Mouse (Mus musculus) olfactory bulb, adult 2 months (tissue): ENCODE measurements around the gene Kifc5b. TPM values are rescaled to one million over a fixed set of nuclear protein-coding genes. Genes with fewer than 3 reads are reported as not detected.
A peak's percentile ranks its signal among the peaks of the same experiment; 100 is the strongest.
"Not testable (repeated sequence)": the region's sequence is repeated elsewhere in the genome, so short reads cannot be mapped to it uniquely, and the experiment has no call there.

Experiments used
- H3K27ac ChIP-seq: fragments of 200-500 bp; 2 replicates; pipeline ENCODE4 v1.5.1; 2012; ENCODE audit warnings: low read depth, low read length; ENCODE audit not compliant: insufficient read depth
- H3K4me1 ChIP-seq: fragments of 200-500 bp; 2 replicates; pipeline ENCODE4 v1.6.1; 2012; ENCODE audit warnings: low read length; ENCODE audit not compliant: control insufficient read depth, insufficient read depth
- H3K4me3 ChIP-seq: fragments of 200-500 bp; 2 replicates; pipeline ENCODE4 v1.5.1; 2012; ENCODE audit warnings: mild to moderate bottlenecking, low read depth, low read length, moderate library complexity; ENCODE audit not compliant: insufficient read depth
- CTCF ChIP-seq: fragments of 200-500 bp; IDR thresholded peaks from 2 replicates; pipeline ENCODE4 v1.5.1; 2012; ENCODE audit warnings: low read depth, mild to moderate bottlenecking, low read length, moderate library complexity; ENCODE audit not compliant: insufficient read depth
- POLR2A ChIP-seq: fragments of 200-500 bp; IDR thresholded peaks from 2 replicates; pipeline ENCODE4 v1.6.1; 2012; ENCODE audit warnings: mild to moderate bottlenecking, low read depth, low read length, moderate library complexity; ENCODE audit not compliant: insufficient read depth
- WGBS: fragments of 180-500 bp; shearing (Covaris S2); methylation state at CpG from one replicate; pipeline ENCODE4 v1.1.7; 2018; 5-methylcytosine and 5-hydroxymethylcytosine counted together
- polyA plus RNA-seq: library from polyadenylated mRNA; stranded (reverse); fragments of >200 nt; gene quantifications from 2 replicates; pipeline ENCODE4 v1.2.4, GENCODE M21; 2012; ENCODE audit warnings: low replicate concordance; ENCODE audit not compliant: missing spikeins, insufficient read depth, insufficient read length

Gene Kifc5b
- polyA plus RNA-seq, 1 experiment = not detected

- Histone ChIP-seq H3K4me1 (peaks cover 9% of the 10 kb centered on the region), H3K4me3 (peak overlapping the region; percentile 33), H3K27ac (no peak overlapping the region)
- 19% methylated on average over 25 of the region's 25 CpGs for WGBS
- TF ChIP-seq POLR2A = no peak
- no peak for TF ChIP-seq CTCF
Observed at GRCm38 (mm10) chr17:26884995-26885926, 31.6 kb upstream of the Kifc5b start.

DNA sequence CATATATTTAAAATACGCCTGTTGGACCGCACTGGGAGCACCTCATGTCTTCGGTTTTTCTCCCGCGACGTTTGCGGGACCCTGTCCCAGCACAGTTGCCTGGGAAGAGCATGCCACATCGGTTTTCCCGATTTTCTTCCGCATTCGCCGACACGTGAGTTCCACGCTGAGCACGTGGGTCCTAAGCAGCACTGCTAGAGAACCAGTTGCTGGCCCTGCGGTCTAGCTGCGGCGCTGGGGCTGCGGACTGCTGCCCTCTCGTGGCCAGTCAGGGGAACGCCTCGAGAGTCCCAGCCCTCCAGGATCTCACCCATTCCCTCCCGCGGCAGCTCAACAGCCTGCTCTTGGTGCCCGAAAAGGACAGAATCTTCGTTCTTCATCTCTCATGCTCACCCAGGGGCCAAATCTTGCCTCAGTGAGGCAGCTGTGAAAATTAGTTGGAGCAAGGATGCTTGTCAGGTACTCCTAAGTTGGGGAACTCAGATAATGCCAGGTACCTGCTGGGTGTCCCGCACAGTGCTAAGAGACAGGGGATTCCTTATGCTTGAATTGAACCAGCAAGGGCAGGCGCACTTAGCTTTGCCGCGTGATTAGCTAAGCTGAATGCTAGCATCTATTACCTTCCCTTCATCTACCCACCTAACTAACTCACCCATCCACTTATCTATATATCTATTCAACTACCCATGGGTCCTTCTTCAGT, 30.7 kb upstream of the Kifc5b start:
- 8% methylated on average over 30 of the region's 30 CpGs for WGBS
- Histone ChIP-seq H3K27ac (no peak overlapping the region), H3K4me1 (peaks cover 9% of the 10 kb centered on the region), H3K4me3 (peak overlapping the region; percentile 47)
- TF ChIP-seq POLR2A (no peak), CTCF (peak; percentile 91)

GRCm38 (mm10) chr17:26887926-26888325, 29.0 kb upstream of the Kifc5b start:
- Histone ChIP-seq H3K4me3 (no peak overlapping the region), H3K4me1 (peaks cover 19% of the 10 kb centered on the region), H3K27ac (no peak overlapping the region)
- 43% methylated on average over 3 of the region's 3 CpGs for WGBS
- no peak for TF ChIP-seq POLR2A
- no peak for TF ChIP-seq CTCF

GRCm38 (mm10) chr17:26892635-26893375, 24.1 kb upstream of the Kifc5b start:
- peak overlapping the region; percentile 0; the same call in 1 of the 2 replicates for H3K4me3 ChIP-seq

DNA sequence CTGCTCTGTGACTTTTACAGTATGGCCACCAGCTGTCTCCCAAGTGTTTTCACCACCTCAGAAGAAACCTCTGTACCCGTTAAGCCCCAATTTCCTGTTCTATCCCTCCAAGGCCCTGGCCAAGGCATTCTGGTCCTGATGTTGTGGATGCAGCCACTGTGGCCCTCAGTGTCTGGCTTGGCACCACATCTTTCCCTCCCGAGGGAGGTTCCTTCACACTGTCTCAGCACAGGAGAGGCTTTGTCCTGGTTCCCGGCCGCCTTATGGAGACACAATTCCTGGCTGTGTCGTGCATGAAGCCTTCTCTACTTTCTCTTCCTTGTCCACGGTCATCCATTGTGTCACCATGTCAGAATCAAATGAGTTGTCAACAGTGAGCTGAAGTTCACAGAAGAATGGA, 23.4 kb upstream of the Kifc5b start:
- H3K27ac ChIP-seq = no peak overlapping the region
- H3K4me1 ChIP-seq = peaks cover 29% of the 10 kb centered on the region
- TF ChIP-seq CTCF (no peak), POLR2A (no peak)
- 46% methylated on average over 6 of the region's 6 CpGs for WGBS
- no peak overlapping the region for H3K4me3 ChIP-seq

More at GRCm38 (mm10) chr17:26892635-26893375, 24.1 kb upstream of the Kifc5b start:
- WGBS = 8% methylated on average over 16 of the region's 16 CpGs
- peaks cover 29% of the 10 kb centered on the region for H3K4me1 ChIP-seq
- TF ChIP-seq CTCF (no peak), POLR2A (no peak)
- peak overlapping the region; percentile 18; the same call in 1 of the 2 replicates for H3K27ac ChIP-seq

DNA sequence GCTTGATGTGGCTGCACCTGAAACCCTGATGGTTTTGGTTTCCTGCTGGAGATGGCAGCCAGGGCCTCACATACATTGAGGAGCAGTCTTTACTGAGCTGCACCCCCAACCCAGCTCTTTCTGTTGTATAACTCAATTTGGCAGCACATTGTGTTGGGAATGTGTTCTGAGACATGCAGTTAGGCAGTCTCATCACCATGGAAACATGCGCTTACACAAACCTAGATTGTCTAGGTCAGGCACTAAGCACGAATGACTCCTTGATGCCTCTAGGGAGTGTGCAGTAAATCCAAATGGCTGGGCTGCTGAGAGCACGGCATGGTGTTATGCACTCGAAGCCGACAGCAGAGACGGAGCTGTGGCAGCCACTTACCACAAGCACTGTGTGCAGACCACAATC, 22.5 kb upstream of the Kifc5b start:
- WGBS = 53% methylated on average over 6 of the region's 6 CpGs
- H3K4me3 ChIP-seq = no peak overlapping the region
- peaks cover 29% of the 10 kb centered on the region for H3K4me1 ChIP-seq
- no peak overlapping the region for H3K27ac ChIP-seq
- no peak for TF ChIP-seq CTCF

DNA sequence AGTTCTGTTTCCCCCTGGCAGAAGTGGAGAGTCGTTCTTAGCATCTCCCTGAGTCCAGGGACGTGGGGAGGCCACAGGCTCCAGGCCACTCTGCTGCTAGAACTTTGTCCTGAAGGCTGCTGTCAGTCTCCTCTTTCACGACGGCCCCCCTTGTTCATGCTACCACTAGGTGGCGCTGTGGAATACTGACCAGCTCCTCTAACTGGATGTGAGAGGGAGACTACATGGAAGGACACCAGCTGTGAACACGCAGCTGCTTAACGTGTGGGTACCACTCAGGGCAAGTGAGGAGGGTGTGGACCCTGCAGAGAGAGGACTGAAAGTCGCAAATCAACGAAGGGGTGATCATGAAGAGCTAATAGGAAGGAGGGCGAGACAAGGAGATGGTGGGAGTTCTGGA, 21.3 kb upstream of the Kifc5b start:
- no peak for TF ChIP-seq POLR2A
- peak; percentile 77; the same call in 1 of the 2 replicates for TF ChIP-seq CTCF
- peaks cover 29% of the 10 kb centered on the region for H3K4me1 ChIP-seq
- WGBS = 20% methylated on average over 10 of the region's 10 CpGs
- H3K27ac ChIP-seq = no peak overlapping the region
- no peak overlapping the region for H3K4me3 ChIP-seq

- no peak overlapping the region for H3K27ac ChIP-seq
- WGBS = 79% methylated on average over 6 of the region's 6 CpGs
- no peak for TF ChIP-seq POLR2A
- no peak for TF ChIP-seq CTCF
- no peak overlapping the region for H3K4me3 ChIP-seq
- no peaks in the 10 kb centered on the region for H3K4me1 ChIP-seq
Observed at GRCm38 (mm10) chr17:26900916-26901315, 16.0 kb upstream of the Kifc5b start.

- no peak overlapping the region for H3K27ac ChIP-seq
- WGBS = 58% methylated on average over 5 of the region's 5 CpGs
Observed at GRCm38 (mm10) chr17:26904320-26904719, 12.6 kb upstream of the Kifc5b start.

GRCm38 (mm10) chr17:26907506-26907905, 9.4 kb upstream of the Kifc5b start:
- H3K4me3 ChIP-seq, H3K4me1 ChIP-seq, H3K27ac ChIP-seq: not testable (repeated sequence)
- WGBS = 35% methylated on average over 15 of the region's 15 CpGs

More at GRCm38 (mm10) chr17:26904320-26904719, 12.6 kb upstream of the Kifc5b start:
- H3K4me1 ChIP-seq = peaks cover 6% of the 10 kb centered on the region; the same call in 1 of the 2 replicates
- no peak for TF ChIP-seq POLR2A
- TF ChIP-seq CTCF = no peak
- H3K4me3 ChIP-seq = no peak overlapping the region
